Mouse (Mus musculus) liver, embryonic 16.5 days (tissue): ENCODE measurements around the gene Trip12. TPM values are rescaled to one million over a fixed set of nuclear protein-coding genes. Genes with fewer than 3 reads are reported as not detected.
A peak's percentile ranks its signal among the peaks of the same experiment; 100 is the strongest.

Source experiments
- ATAC-seq: fragments of 200-750 bp; cut with Nextera tagmentation; 2 replicates; pipeline ENCODE4 v1.8.0; 2017; ENCODE audit warnings: low read depth, mild to moderate bottlenecking, moderate number of reproducible peaks, moderate library complexity
- H3K27ac ChIP-seq: fragments of 300-500 bp; sonication (generic); 2 replicates; pipeline ENCODE4 v1.5.1; 2014; ENCODE audit warnings: mild to moderate bottlenecking, low read length
- H3K27me3 ChIP-seq: fragments of 300-500 bp; sonication (generic); 2 replicates; pipeline ENCODE4 v1.6.1; 2014; ENCODE audit warnings: low read depth, low read length, mixed read lengths; ENCODE audit not compliant: control insufficient read depth, insufficient read depth
- H3K36me3 ChIP-seq: fragments of 300-500 bp; sonication (generic); 2 replicates; pipeline ENCODE4 v1.6.1; 2014; ENCODE audit warnings: mild to moderate bottlenecking; ENCODE audit not compliant: control insufficient read depth, insufficient read depth
- H3K4me1 ChIP-seq: fragments of 300-500 bp; sonication (generic); 2 replicates; pipeline ENCODE4 v1.6.1; 2014; ENCODE audit warnings: low read depth, low read length, mixed read lengths; ENCODE audit not compliant: control insufficient read depth
- H3K4me2 ChIP-seq: fragments of 300-500 bp; sonication (generic); 2 replicates; pipeline ENCODE4 v1.6.1; 2014; ENCODE audit warnings: low read depth, low read length, mixed read lengths
- H3K4me3 ChIP-seq: fragments of 300-500 bp; sonication (generic); 2 replicates; pipeline ENCODE4 v1.5.1; 2014; ENCODE audit warnings: low read depth, mild to moderate bottlenecking, low read length
- H3K9ac ChIP-seq: fragments of 300-500 bp; sonication (generic); 2 replicates; pipeline ENCODE4 v1.6.1; 2014; ENCODE audit warnings: low read depth, low read length
- H3K9me3 ChIP-seq: fragments of 300-500 bp; sonication (generic); replicated peaks from 2 replicates; pipeline ENCODE4 v1.6.1; 2016; ENCODE audit warnings: low read length; ENCODE audit not compliant: control insufficient read depth
- WGBS: fragments of 180-500 bp; shearing (Covaris S2); extraction: QIAGEN DNeasy Blood & Tissue Kit; methylation state at CpG from one replicate; pipeline ENCODE4 v1.1.7; 2014; ENCODE audit not compliant: insufficient replicate concordance; 5-methylcytosine and 5-hydroxymethylcytosine counted together
- polyA plus RNA-seq: library from polyadenylated mRNA; unstranded; fragments of >200 nt; fragmentation: Nextera tagmentation; extraction: Ambion mirVana; gene quantifications from 2 replicates; pipeline ENCODE4 v1.2.1, GENCODE M21; 2015

Trip12 gene
- polyA plus RNA-seq, 1 experiment from 2014 or later: 31.6 TPM

DNA sequence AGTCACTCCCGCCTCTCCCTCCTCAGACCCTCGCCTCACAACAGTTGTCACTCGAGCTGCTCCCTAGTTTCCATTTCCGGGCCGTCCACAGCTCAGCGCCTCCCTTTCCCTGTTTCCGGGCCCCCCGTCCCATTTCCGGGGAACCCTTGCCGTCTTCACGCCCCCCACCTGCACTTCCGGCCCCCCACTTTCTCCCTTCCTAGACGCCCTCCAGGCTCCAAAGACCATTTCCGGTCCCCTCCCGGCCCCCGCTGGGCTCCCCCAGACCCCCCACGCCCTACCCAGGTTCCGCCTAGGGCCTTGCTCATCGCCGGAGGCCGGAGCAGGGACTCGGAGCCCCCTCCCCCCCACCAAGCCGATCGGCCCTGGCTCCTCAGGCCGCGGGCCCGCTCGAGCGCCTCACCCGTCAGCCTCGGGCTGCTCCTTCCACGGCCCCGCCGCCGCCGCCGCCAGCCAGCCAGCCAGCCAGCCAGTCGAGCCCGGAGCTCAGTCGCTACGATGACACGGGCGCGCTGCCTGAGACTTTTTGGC is 1.6 kb downstream of the Trip12 start:
- no peaks in the 10 kb centered on the region for H3K9me3 ChIP-seq
- peak overlapping the region; percentile 74 for H3K4me2 ChIP-seq
- ATAC-seq: peak; percentile 39
- no peaks in the 10 kb centered on the region for H3K36me3 ChIP-seq
- H3K27me3 ChIP-seq: no peaks in the 10 kb centered on the region
- H3K4me1 ChIP-seq: peaks cover 7% of the 10 kb centered on the region
- H3K4me3 ChIP-seq: peak overlapping the region; percentile 97
- WGBS: under 1% methylated on average over 39 of the region's 44 CpGs
- H3K27ac ChIP-seq: peak overlapping the region; percentile 96
- peak overlapping the region; percentile 99 for H3K9ac ChIP-seq

DNA sequence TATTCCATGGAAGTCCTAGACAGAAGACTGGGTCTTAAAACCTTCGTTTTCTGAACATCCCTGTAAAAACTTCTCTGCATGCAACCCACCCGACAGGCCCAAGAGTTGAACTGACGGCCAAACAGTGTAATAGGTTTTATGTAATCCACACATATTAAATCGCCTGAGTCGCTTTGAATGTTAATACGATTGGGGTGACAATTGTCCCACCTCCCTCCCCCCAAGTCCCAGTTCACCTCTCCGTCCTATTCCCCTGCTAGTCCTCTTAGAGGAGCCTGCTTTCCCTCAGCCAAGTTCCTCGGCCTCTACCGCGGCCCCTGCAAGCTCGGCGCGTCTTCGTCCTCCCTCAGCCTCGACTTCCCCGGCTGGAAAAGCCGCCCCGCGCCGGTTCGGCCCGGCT is 2.2 kb downstream of the Trip12 start:
- peaks cover 7% of the 10 kb centered on the region for H3K4me1 ChIP-seq
- H3K9me3 ChIP-seq: no peaks in the 10 kb centered on the region
- peak overlapping the region; percentile 97 for H3K4me3 ChIP-seq
- WGBS: under 1% methylated on average over 21 of the region's 22 CpGs
- no peak for ATAC-seq
- peaks cover under 1% of the 10 kb centered on the region; the same call in 1 of the 2 replicates for H3K36me3 ChIP-seq
- peak overlapping the region; percentile 99 for H3K9ac ChIP-seq
- peak overlapping the region; percentile 74 for H3K4me2 ChIP-seq
- no peaks in the 10 kb centered on the region for H3K27me3 ChIP-seq
- H3K27ac ChIP-seq: peak overlapping the region; percentile 96

DNA sequence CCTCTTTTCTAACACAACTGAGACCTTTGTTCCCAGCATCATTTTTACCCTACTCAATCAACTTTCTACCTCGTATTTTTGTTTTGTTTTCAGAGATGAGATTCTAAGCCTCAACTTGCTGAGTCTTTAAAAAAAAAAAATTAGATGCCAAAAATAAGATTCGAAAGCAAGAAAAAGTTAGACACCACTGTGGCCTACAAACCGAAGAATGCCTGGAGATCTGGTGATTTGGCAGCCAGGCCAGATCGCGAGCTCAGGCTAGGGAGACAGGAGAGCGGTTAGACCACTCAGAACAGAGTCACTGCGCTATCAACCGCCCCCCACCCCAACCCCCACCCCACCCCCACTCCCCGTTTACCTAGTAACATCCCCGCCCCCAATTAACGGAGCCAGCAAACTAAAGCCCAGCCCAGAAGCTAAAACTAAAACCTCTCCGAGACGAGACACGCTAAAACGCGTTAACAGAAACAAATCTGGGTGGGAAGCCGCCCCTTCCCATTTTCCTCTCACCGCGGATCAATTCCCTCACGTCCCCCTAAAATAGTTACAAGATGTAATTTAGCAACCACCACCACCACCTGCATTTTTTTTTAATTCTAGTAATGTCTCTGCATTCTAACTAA is 2.7 kb downstream of the Trip12 start:
- 2% methylated on average over 20 of the region's 20 CpGs for WGBS
- H3K4me1 ChIP-seq: peaks cover 7% of the 10 kb centered on the region
- H3K27ac ChIP-seq: no peak overlapping the region; the same call in 1 of the 2 replicates
- no peak for ATAC-seq
- peak overlapping the region; percentile 74 for H3K4me2 ChIP-seq
- no peaks in the 10 kb centered on the region for H3K9me3 ChIP-seq
- H3K9ac ChIP-seq: peak overlapping the region; percentile 99
- peaks cover 3% of the 10 kb centered on the region; the same call in 1 of the 2 replicates for H3K36me3 ChIP-seq
- H3K27me3 ChIP-seq: no peaks in the 10 kb centered on the region
- H3K4me3 ChIP-seq: peak overlapping the region; percentile 97

DNA sequence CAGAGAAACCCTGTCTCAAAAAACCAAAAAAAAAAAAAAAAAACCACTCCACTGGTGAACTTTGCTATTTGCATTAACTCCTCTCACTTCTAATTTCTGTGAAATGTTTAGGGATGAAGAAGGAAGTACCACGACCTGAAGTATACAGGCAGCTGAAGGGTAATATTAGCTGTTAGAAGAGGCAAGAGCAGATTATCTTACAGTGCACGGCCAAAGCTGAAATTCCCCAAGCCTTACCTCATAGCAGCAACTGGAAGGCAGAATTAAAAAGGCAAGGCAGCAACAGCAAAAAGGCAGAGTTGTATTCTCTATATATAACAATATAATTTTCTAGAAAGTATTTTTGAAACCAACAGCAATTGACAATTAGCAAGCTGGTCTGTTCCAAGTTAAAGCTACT is 15.2 kb downstream of the Trip12 start:
- 35% methylated on average over 2 of the region's 2 CpGs for WGBS
- H3K27ac ChIP-seq: no peak overlapping the region
- H3K27me3 ChIP-seq: no peaks in the 10 kb centered on the region
- no peak overlapping the region for H3K4me3 ChIP-seq
- H3K4me1 ChIP-seq: no peaks in the 10 kb centered on the region; the same call in none of the 2 replicates
- no peak overlapping the region for H3K4me2 ChIP-seq
- no peak overlapping the region for H3K9ac ChIP-seq
- H3K36me3 ChIP-seq: no peaks in the 10 kb centered on the region; the same call in none of the 2 replicates
- no peaks in the 10 kb centered on the region for H3K9me3 ChIP-seq
- ATAC-seq: no peak

DNA sequence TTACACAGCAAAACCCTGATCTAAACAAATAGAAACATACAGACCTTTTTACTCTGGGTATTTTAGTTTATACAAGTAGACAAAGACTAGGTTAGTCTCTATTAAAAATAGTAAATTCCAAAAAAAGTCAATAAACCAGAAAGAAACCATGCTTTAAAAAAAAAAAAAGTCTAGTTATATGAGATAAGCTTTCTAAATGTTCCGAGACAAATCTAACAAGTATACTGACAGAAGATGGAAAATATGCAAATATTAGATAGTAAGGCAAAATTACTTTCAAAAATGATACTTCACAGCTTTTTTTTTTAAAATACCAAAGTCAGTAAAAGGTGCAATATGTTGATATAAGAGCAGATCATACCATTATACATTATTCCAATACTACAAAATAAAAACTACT is 22.7 kb downstream of the Trip12 start:
- Histone ChIP-seq H3K9ac (no peak overlapping the region), H3K36me3 (peaks cover 3% of the 10 kb centered on the region; the same call in 1 of the 2 replicates), H3K27me3 (no peaks in the 10 kb centered on the region), H3K27ac (no peak overlapping the region), H3K9me3 (no peaks in the 10 kb centered on the region), H3K4me3 (no peak overlapping the region), H3K4me1 (no peaks in the 10 kb centered on the region; the same call in 1 of the 2 replicates), H3K4me2 (no peak overlapping the region)
- WGBS: 63% methylated on average over 1 of the region's 1 CpGs
- ATAC-seq: no peak

DNA sequence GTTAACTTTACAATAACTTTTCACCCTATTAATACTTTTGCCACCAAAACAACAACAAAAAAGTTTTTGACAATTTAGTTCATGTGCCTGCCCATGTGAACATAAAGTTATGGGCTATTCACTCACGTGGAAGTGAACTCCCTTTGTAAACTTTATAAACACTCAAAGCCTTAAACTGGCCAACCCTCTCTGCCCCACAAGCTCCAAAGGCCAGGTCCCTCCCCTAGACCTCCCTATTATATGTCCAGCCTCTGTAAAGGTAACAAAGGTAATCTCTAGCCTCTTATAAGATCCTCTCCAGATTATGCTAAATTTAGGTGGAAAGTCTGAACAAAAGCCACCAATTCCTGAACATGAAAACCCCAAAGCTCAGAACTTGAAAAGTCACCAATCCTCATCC is 36.5 kb downstream of the Trip12 start:
- WGBS: 75% methylated on average over 1 of the region's 1 CpGs
- no peak for ATAC-seq
- Histone ChIP-seq H3K9me3 (no peaks in the 10 kb centered on the region), H3K9ac (no peak overlapping the region), H3K27ac (no peak overlapping the region), H3K27me3 (no peaks in the 10 kb centered on the region), H3K4me2 (no peak overlapping the region), H3K4me1 (no peaks in the 10 kb centered on the region), H3K36me3 (no peaks in the 10 kb centered on the region), H3K4me3 (no peak overlapping the region)

DNA sequence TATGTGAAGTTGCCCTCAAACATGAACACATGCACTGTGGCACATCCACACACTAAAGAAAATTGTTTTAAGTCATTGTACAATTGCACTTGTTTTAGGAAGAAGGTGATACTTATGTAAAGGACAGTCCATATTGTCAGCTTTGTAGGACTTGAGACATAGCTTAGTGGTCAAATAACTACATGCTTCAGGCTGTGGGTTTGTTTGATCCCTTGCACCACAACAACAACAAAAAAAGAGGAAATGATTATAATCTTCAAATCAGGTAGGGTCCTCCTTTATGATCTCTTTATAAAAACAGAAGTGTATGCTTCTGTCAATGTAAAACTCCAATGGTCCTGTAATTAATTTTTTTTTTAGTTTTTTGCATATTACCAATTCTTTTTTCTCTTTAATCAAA is 41.1 kb downstream of the Trip12 start:
- H3K4me2 ChIP-seq: no peak overlapping the region
- no peak overlapping the region for H3K9ac ChIP-seq
- H3K4me3 ChIP-seq: no peak overlapping the region
- no peak for ATAC-seq
- H3K4me1 ChIP-seq: no peaks in the 10 kb centered on the region
- H3K36me3 ChIP-seq: peaks cover under 1% of the 10 kb centered on the region
- no peak overlapping the region for H3K27ac ChIP-seq
- no peaks in the 10 kb centered on the region for H3K9me3 ChIP-seq
- no peaks in the 10 kb centered on the region for H3K27me3 ChIP-seq

DNA sequence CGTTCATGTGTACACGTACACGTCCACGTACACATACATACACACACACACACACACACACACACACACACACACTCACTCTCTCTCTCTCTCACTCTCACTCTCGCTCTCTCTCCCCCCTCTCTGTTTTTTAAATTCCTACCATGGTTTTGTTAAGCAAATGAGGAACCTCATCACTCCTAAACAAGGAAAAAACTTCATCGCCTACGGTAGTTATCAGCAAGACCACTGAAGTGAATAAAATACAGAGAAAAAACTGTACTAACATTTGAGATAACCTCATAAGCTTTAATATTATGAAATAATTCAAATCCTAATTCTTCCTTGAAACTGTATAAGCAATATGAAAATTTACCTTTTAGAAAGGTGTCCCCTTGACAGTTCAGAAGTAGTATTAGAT is 45.0 kb downstream of the Trip12 start:
- Histone ChIP-seq H3K4me2 (no peak overlapping the region), H3K4me3 (no peak overlapping the region), H3K27me3 (no peaks in the 10 kb centered on the region), H3K36me3 (peaks cover 12% of the 10 kb centered on the region), H3K9ac (no peak overlapping the region), H3K4me1 (no peaks in the 10 kb centered on the region), H3K9me3 (no peaks in the 10 kb centered on the region), H3K27ac (no peak overlapping the region)
- ATAC-seq: no peak
- 84% methylated on average over 7 of the region's 7 CpGs for WGBS

DNA sequence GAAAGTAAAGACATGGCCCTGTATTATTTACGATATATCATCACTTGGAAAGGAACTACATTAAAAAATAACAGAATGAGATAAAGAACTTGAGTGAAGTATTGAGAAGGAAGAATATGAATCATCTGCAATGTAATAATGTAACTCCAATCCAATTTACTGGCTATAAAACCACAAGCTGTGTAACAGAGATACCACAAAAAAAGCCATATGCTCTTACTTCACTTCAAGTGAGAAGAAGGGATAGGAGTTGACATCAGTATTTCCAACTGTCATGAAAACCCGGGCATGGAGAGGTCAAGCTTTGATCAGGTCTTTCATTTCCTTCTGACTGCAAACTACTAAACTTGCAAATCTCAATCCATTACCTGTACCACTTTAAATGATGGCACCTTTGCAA is 48.9 kb downstream of the Trip12 start:
- no peak overlapping the region for H3K4me3 ChIP-seq
- no peak overlapping the region for H3K27ac ChIP-seq
- no peak for ATAC-seq
- no peaks in the 10 kb centered on the region for H3K9me3 ChIP-seq
- peaks cover 19% of the 10 kb centered on the region for H3K36me3 ChIP-seq
- 68% methylated on average over 2 of the region's 2 CpGs for WGBS
- H3K9ac ChIP-seq: no peak overlapping the region
- H3K4me1 ChIP-seq: no peaks in the 10 kb centered on the region
- no peaks in the 10 kb centered on the region for H3K27me3 ChIP-seq
- no peak overlapping the region for H3K4me2 ChIP-seq
